Mouse (Mus musculus): Measurements from ENCODE around the gene Rtn4r. TPM values are rescaled to one million over a fixed set of nuclear protein-coding genes. Genes with fewer than 3 reads are reported as not detected.

Rtn4r gene
- polyA plus RNA-seq, 1 experiment from 2014 or later: 0.72 TPM

- no peak overlapping the region for H3K27ac ChIP-seq (replicated peaks)
- H3K9me3 ChIP-seq: no peaks in the 10 kb centered on the region
- H3K9ac ChIP-seq: no peak overlapping the region
- no peak for ATAC-seq (ENCODE audit: extremely low read depth, insufficient number of reproducible peaks, low FRiP score, low TSS enrichment)
- H3K27me3 ChIP-seq (replicated peaks): peaks cover 23% of the 10 kb centered on the region
- H3K36me3 ChIP-seq: no peaks in the 10 kb centered on the region
- WGBS: 81% methylated on average over 10 of the region's 10 CpGs
- peaks cover 16% of the 10 kb centered on the region; the same call in 1 of the 2 replicates for H3K4me1 ChIP-seq
- no peak overlapping the region for H3K4me2 ChIP-seq
- H3K4me3 ChIP-seq: no peak overlapping the region
Observed at GRCm38 (mm10) chr16:18198365-18199098, 71.1 kb downstream of the Rtn4r start.

GRCm38 (mm10) chr16:18200062-18200461 lies 72.6 kb downstream of the Rtn4r start:
- no peak for ATAC-seq (ENCODE audit: extremely low read depth, insufficient number of reproducible peaks, low FRiP score, low TSS enrichment)
- H3K36me3 ChIP-seq: no peaks in the 10 kb centered on the region
- no peak overlapping the region for H3K4me3 ChIP-seq
- H3K4me1 ChIP-seq: peaks cover 7% of the 10 kb centered on the region; the same call in 1 of the 2 replicates
- H3K4me2 ChIP-seq: no peak overlapping the region
- WGBS: 88% methylated on average over 2 of the region's 2 CpGs
- peaks cover 22% of the 10 kb centered on the region; the same call in 1 of the 2 replicates for H3K27me3 ChIP-seq (replicated peaks)
- H3K27ac ChIP-seq (replicated peaks): no peak overlapping the region
- no peak overlapping the region for H3K9ac ChIP-seq
- H3K9me3 ChIP-seq: no peaks in the 10 kb centered on the region

DNA sequence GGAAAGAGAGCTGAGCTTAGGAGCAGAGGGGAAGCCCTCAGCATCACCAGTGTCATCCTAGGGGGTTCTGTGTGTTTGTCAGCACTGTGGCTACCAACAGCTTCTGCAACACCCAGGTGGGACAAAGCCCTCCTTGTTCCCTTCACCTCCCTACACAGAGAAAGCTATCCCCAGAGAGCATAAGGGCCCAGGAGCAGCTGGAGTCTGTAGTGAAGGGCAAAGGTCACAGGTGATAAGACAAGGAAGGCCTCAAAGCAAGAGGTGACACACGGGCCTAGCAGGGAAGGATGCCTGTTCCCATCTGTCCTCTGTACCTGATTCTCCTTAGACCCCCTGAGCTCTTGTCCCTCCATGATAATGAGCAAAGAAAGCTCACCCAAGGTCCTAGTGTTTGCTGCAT lies 74.2 kb downstream of the Rtn4r start:
- WGBS: 10% methylated on average over 1 of the region's 1 CpGs
- Histone ChIP-seq H3K4me3 (no peak overlapping the region), H3K27me3 (replicated peaks) (peaks cover 22% of the 10 kb centered on the region; the same call in 1 of the 2 replicates), H3K9ac (no peak overlapping the region), H3K4me2 (no peak overlapping the region), H3K9me3 (no peaks in the 10 kb centered on the region), H3K36me3 (no peaks in the 10 kb centered on the region), H3K27ac (replicated peaks) (no peak overlapping the region), H3K4me1 (peaks cover 5% of the 10 kb centered on the region; the same call in 1 of the 2 replicates)
- ATAC-seq (ENCODE audit: extremely low read depth, insufficient number of reproducible peaks, low FRiP score, low TSS enrichment): no peak

Small RNA genes within 50 kb of the gene (microRNA-seq; reads per million reads assigned to microRNA genes)
- gene Mir6366: not detected

Other genes starting within 250 kb of the Rtn4r start
- gene Gm20518, start 236.0 kb upstream of the Rtn4r start, polyA plus RNA-seq (2015; fragmentation: Nextera tagmentation; extraction: Ambion mirVana): 0.12 and 0.14 TPM in 2 replicates
- gene Tssk1, start 233.4 kb upstream of the Rtn4r start, polyA plus RNA-seq (2015; fragmentation: Nextera tagmentation; extraction: Ambion mirVana): 0.04 TPM in 2 replicates
- 47.8 and 48.4 TPM in 2 replicates for gene Dgcr2, start 229.1 kb upstream of the Rtn4r start, polyA plus RNA-seq (2015; fragmentation: Nextera tagmentation; extraction: Ambion mirVana)
- not detected in 2 replicates for gene Tssk2, start 229.0 kb upstream of the Rtn4r start, polyA plus RNA-seq (2015; fragmentation: Nextera tagmentation; extraction: Ambion mirVana)
- gene Ess2, start 216.3 kb upstream of the Rtn4r start, polyA plus RNA-seq (2015; fragmentation: Nextera tagmentation; extraction: Ambion mirVana): 27.5 and 29.8 TPM in 2 replicates
- gene Gsc2, start 212.6 kb upstream of the Rtn4r start, polyA plus RNA-seq (2015; fragmentation: Nextera tagmentation; extraction: Ambion mirVana): not detected in 2 replicates
- 34.8 and 38.0 TPM in 2 replicates for gene Slc25a1, start 199.4 kb upstream of the Rtn4r start, polyA plus RNA-seq (2015; fragmentation: Nextera tagmentation; extraction: Ambion mirVana)
- not detected in 2 replicates for gene Vpreb2, start 147.2 kb upstream of the Rtn4r start, polyA plus RNA-seq (2015; fragmentation: Nextera tagmentation; extraction: Ambion mirVana)
- gene Dgcr6, start 74.8 kb upstream of the Rtn4r start, polyA plus RNA-seq (2015; fragmentation: Nextera tagmentation; extraction: Ambion mirVana): 50.5 and 61.6 TPM in 2 replicates
- gene Prodh, start 37.4 kb upstream of the Rtn4r start, polyA plus RNA-seq (2015; fragmentation: Nextera tagmentation; extraction: Ambion mirVana): 6.8 and 8.0 TPM in 2 replicates
- not detected in 2 replicates for gene Ccdc188, start 90.2 kb downstream of the Rtn4r start, polyA plus RNA-seq (2015; fragmentation: Nextera tagmentation; extraction: Ambion mirVana)
- gene Zdhhc8, start 107.5 kb downstream of the Rtn4r start, polyA plus RNA-seq (2015; fragmentation: Nextera tagmentation; extraction: Ambion mirVana): 20.7 and 22.1 TPM in 2 replicates
- gene Trmt2a, start 121.0 kb downstream of the Rtn4r start, polyA plus RNA-seq (2015; fragmentation: Nextera tagmentation; extraction: Ambion mirVana): 62.3 and 66.2 TPM in 2 replicates
- gene Ranbp1, start 121.1 kb downstream of the Rtn4r start, polyA plus RNA-seq (2015; fragmentation: Nextera tagmentation; extraction: Ambion mirVana): 409 and 412 TPM in 2 replicates
- gene Gm49776, start 130.7 kb downstream of the Rtn4r start, polyA plus RNA-seq (2015; fragmentation: Nextera tagmentation; extraction: Ambion mirVana): 1.8 and 2.7 TPM in 2 replicates
- 20.1 and 20.4 TPM in 2 replicates for gene Dgcr8, start 161.6 kb downstream of the Rtn4r start, polyA plus RNA-seq (2015; fragmentation: Nextera tagmentation; extraction: Ambion mirVana)
- 47.9 and 54.3 TPM in 2 replicates for gene Tango2, start 220.5 kb downstream of the Rtn4r start, polyA plus RNA-seq (2015; fragmentation: Nextera tagmentation; extraction: Ambion mirVana)
- 31.8 and 32.0 TPM in 2 replicates for gene Arvcf, start 220.5 kb downstream of the Rtn4r start, polyA plus RNA-seq (2015; fragmentation: Nextera tagmentation; extraction: Ambion mirVana)

All from heart, embryonic 13.5 days (tissue).